Mouse (Mus musculus) urinary bladder, postnatal 36 days (tissue): ENCODE data around the gene Olfr769.
"Not testable (repeated sequence)": the region's sequence is repeated elsewhere in the genome, so short reads cannot be mapped to it uniquely, and the experiment has no call there.

Source experiments
- DNase-seq, 2 experiments: peaks; one replicate each; pipeline ENCODE4 v3.0.0; 2022; ENCODE audit warnings: low spot score in 2 of 2, mixed read lengths in 1 of 2

Olfr769 gene

DNA sequence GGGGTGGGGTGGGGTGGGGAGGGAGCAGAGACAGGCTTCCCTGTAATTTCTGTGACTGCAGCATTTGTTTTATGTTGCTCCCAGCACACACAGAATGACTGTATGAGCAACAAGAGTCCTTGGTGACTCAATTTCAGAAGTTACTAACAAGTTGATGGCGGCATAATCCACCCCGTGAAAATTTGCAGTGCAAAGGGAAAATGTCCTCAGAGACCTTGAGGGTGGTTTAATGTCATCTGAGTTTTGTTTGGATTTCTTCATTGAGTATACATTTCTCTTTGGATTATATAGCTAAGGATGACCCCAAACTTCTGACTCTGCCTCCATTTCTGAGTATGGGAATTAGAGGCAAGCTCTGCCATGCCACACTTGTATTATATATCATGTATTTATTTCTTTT, at the start of gene Olfr769:
Olfr769 (minus strand) TSS at position 101 of the 400 bp plus-strand sequence.
- DNase-seq = no peak

DNA sequence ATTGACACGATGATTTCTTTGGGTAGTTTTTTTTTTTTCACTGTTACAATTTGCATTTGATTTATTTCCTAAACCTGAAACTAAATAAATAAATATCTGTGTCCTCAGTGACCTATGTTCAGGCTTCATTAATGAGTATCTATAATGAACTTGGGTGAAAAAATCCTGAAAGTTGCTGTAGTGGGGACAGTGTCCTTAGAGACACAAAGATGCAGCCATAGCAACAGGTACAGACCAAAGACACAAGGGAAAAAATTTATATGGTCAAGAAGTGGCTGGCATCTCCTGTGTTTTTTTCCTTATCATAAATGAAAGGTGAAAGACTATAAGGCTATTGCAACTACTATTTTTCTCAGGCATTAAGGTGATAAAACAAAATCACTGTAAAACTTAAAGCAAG, 47.0 kb upstream of the Olfr769 start, which contains the start of gene Olfr771:
Olfr771 (minus strand) TSS at position 101 of the 400 bp plus-strand sequence.
- no peak for DNase-seq

DNA sequence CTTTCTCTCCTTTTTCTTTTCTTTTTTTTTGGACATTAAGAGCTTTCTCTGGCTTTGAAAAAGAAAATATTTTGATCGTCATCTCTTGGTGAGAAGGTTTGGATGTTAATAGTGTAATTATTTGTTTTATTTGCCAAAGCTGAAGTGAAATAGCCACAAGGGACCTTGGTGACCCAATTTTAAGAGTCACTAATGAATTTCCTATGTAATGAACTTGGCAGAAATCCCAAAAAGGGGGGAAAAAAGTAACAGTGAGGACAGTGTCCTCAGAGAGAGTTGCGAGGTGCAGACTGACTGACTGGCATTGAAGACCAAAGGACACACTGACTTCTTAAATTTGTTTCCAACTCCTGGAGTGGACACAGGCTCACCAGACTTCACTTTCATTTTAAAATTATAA, 21.2 kb upstream of the Olfr769 start, which contains the start of gene Olfr770:
Olfr770 (minus strand) TSS at position 101 of the 400 bp plus-strand sequence.
- no peak for DNase-seq

DNA sequence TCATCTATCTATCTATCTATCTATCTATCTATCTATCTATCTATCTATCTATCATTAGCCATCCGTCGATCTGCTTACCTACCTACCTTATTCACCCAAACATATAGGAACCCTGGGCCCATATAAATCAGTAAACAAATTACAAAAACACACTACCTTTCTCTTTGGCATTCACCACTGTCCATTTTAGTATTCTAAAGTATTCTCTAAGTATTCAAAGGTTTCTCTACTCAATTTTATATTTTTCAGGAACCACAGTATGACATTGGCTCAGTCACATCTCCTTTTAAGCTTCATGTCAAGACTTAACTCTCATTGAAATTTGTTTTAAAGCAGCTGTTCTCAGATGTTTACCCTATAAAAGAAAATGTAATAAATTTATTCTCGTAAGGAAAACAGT, 2.5 kb downstream of the Olfr769 start:
- DNase-seq = no peak

DNA sequence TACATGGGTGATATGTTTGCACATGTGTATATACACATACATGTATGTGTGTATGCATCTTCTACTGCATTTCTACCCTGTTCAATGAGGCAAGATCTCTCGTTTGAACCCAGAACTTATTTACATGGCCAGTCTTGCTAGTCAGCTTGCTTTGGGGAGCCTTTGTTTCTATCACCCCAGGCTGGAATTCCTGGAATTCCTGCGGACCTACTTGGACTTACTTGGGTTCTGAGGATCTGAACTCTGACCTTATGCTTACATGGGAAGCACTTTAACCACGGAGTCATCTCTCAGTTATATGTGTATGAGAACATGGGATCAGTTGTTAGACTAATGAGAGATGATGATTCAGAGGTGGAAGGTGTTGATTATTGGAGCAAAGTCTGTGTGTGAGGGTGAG, 16.4 kb downstream of the Olfr769 start:
- DNase-seq = no peak

DNA sequence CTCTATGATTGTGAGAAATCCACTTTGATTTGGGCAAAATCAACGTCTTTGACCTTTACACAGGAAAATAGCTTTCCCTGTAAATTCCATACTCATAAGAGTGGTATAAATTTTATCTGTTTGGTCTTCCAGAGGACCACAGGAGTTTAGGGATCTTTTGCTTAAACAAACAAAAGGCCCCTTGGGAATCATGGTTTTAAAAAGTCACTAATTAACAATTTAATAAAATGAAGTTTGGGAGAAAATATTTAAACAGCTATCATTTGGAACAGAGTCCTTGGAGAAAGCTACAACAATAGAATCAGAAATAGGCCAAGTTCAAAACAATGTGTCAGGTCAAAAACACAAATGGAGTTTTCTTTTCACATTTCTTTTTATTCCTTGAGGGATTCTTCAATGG, 18.4 kb downstream of the Olfr769 start, which contains the start of gene Olfr768:
Olfr768 (minus strand) TSS at position 101 of the 400 bp plus-strand sequence.
- no peak for DNase-seq

DNA sequence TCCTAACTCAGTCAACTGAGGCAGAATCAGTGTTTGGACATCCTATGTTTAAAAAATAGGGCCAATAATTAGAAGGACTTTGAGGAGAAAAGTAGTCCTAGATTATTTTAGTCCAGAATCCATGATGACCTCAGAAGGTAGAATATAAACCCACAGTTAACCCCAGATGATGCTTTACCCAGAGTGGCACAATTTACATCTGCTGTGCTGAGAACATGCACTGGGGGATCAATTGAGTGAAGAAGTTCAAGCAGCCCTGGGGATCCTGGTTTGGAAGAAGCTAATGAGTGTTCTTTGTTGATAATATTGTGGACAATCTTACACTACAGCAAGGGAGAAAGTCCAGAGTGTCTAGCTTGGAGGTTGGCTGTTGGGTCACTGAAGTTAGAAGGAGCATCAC, 34.9 kb downstream of the Olfr769 start, which contains the start of gene Olfr767:
Olfr767 (minus strand) TSS at position 101 of the 400 bp plus-strand sequence.
- DNase-seq = not testable (repeated sequence)

DNA sequence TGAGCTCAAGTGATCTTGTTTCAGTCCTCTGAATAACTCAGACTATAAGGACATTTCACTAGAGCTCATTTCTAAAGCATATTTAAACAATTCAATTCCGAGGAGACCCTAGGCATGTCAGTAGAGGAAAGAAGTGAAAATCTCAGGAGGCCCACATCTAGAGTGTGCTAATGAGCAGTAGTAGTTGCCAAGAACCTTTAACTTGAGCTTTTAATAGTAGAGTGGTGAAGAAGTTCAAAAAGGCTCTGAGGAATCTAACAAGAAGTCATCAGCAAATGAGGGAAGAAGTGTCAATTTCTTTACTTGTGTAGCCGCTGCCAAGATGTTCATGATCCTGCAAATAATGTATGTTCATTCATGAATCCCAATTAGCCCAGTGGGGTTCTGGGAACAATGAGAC, 48.8 kb downstream of the Olfr769 start, which contains the start of gene Olfr766-ps1:
Olfr766-ps1 (minus strand) TSS at position 101 of the 400 bp plus-strand sequence.
- DNase-seq = no peak
